Mouse (Mus musculus): ENCODE results near the gene Slc5a2.

Gene Slc5a2

GRCm38 (mm10) chr7:128251946-128252345 lies 13.5 kb upstream of the Slc5a2 start:
- DNase-seq (ENCODE audit: low read depth): no peak

- DNase-seq (ENCODE audit: low read depth): no peak
Measured at GRCm38 (mm10) chr7:128252609-128253008, 12.8 kb upstream of the Slc5a2 start.

DNA sequence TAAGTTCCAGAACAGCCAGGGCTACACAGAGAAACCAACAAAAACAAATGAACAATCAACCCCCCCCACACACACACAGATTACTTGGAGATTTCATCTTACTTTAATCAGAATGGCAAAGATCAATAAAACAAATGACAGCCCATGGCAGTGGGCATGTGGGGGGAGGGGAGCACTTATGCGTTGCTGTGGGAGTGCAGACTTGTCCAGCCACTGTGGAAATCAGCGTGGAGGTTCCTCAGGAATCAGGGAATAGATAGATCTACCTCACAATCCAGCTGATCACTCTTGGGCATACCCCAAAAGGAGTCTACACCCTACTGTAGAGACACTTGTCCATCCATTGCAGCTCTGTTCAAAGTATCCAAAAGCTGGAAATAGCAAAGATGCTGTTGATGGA lies 10.5 kb upstream of the Slc5a2 start:
- no peak for DNase-seq (ENCODE audit: low read depth)

- no peak for DNase-seq (ENCODE audit: low read depth)
Measured at GRCm38 (mm10) chr7:128255757-128256156, 9.7 kb upstream of the Slc5a2 start.

DNA sequence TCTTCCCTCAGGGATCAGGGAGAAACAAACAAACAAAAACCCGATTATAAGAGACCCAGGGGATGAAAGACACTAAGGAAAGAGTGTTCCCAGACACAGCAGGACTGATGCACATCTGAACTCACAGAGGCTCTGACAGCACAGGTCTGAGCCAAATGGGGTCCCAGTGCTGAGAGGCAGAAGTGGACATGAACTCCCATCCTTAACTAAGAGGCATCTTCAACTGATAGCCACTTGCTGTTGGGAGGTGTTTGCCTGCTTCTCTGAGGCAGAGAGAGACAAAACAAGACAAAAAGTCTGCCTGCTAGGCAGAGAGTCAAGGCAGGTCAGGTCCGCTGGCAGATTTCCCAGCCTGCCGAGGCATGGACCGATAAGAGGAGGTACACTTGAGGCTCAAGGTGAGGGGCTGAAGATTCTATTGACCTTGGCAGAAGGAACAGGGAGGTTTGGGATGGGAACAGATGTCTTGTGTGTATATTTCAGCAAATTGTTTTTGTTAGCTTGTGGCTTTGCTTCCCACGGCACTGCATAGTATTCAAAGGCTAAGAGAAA lies 8.6 kb upstream of the Slc5a2 start:
- DNase-seq (ENCODE audit: low read depth): peak; percentile 21

DNA sequence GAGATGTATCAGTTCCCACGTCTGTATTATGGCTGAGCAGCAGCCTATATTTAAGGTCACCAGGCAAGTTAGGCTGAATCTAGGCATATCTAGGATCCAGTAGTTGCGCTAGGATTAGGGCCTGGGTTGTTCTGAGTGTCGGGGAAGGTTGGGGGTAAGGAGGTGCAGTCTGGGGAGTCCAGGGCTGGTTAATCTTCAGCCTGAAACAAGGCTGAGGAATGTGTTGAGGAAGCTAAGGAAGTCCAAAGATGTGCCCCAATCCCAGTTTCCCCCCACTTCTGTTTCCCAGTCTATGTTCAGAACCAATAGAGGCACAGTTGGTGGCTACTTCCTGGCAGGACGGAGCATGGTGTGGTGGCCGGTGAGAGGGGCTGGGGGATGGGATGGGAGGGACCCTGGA lies 599 bp downstream of the Slc5a2 start:
- DNase-seq (ENCODE audit: low read depth): no peak

GRCm38 (mm10) chr7:128267391-128267790 lies 1.9 kb downstream of the Slc5a2 start:
- DNase-seq (ENCODE audit: low read depth): no peak

DNA sequence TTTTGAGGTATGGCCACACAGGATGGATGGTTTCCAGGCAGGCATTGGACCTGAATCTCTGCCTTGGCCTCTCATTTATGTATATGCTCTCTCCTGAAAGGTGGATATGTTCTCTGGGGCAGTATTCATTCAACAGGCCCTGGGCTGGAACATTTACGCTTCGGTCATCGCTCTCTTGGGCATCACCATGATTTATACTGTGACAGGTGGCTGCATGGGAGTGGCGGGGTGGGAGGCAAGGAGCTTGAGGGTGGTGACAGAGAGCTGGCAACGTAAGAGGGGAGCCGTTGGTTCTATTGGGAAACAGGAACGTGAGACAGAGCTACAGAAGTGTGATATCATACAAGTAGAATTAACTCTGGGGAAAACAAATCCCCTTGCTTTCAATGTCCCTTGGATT lies 2.4 kb downstream of the Slc5a2 start:
- DNase-seq (ENCODE audit: low read depth): no peak

GRCm38 (mm10) chr7:128270431-128270850 lies 5.0 kb downstream of the Slc5a2 start:
- DNase-seq (ENCODE audit: low read depth): no peak

DNA sequence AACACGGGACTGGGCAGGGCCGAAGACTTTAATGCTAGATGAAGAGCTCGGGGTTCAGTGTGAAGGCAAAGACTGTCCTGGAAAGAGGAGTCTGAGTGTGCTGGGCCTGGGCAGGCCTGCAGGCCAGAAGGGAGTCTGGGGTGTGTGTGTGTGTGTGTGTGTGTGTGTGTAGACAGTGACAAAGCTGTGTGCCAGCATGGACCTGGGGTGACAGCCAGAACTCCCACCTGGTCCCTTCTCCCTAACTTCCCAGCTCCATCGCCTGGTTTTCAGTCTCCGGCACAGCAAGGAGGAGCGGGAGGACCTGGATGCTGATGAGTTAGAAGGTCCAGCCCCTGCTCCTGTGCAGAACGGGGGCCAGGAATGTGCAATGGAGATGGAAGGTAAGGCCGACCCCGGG lies 6.0 kb downstream of the Slc5a2 start:
- no peak for DNase-seq (ENCODE audit: low read depth)

DNA sequence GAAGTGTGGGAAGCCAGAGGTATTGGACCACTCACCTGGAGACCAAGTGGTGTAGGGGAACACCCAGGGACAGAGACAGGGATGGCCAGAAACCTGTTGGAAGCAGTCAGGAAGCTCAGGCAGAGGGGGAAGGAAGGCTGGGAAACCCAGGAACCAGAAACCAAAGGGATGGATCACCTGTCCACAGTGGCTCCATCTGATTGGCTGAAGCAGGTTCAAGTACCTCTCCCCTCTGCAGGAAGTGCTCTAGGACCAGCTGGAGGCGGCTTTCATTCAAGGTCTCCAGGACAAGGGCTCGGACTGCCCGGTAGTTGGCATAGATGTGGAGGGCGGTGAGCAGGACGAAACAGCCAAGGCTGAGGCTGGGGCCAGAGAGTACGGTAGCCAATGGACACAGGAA lies 10.6 kb downstream of the Slc5a2 start:
- no peak for DNase-seq (ENCODE audit: low read depth)

- DNase-seq (ENCODE audit: low read depth): no peak
Measured at GRCm38 (mm10) chr7:128279750-128280149, 14.3 kb downstream of the Slc5a2 start.

GRCm38 (mm10) chr7:128281765-128282164 lies 16.3 kb downstream of the Slc5a2 start:
- DNase-seq (ENCODE audit: low read depth): no peak

GRCm38 (mm10) chr7:128282532-128283244 lies 17.2 kb downstream of the Slc5a2 start:
- DNase-seq (ENCODE audit: low read depth): no peak

DNA sequence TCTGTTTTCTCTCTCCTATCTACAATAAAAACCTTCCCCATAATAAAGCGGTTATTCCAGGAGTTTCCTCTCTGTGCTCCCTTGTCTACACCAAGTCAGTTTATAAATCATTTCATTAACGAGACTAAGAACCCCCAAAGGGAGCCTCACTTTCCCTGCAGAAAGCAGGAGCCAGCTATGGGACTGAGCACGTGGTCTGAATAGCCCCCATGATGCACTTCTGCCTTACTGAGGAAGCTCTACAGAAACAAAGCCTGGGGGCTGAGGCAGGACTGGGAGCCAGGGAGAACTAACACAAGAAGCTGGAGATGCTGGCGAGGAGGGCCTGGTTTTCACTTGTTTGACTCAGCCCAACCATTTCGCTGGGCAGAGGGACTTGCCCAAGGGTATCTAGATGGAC lies 18.6 kb downstream of the Slc5a2 start:
- DNase-seq (ENCODE audit: low read depth): no peak

GRCm38 (mm10) chr7:128285060-128285459 lies 19.6 kb downstream of the Slc5a2 start:
- DNase-seq (ENCODE audit: low read depth): no peak

GRCm38 (mm10) chr7:128288923-128289544 lies 23.6 kb downstream of the Slc5a2 start:
- no peak for DNase-seq (ENCODE audit: low read depth)

- no peak for DNase-seq (ENCODE audit: low read depth)
Measured at GRCm38 (mm10) chr7:128294785-128295184, 29.3 kb downstream of the Slc5a2 start.

DNA sequence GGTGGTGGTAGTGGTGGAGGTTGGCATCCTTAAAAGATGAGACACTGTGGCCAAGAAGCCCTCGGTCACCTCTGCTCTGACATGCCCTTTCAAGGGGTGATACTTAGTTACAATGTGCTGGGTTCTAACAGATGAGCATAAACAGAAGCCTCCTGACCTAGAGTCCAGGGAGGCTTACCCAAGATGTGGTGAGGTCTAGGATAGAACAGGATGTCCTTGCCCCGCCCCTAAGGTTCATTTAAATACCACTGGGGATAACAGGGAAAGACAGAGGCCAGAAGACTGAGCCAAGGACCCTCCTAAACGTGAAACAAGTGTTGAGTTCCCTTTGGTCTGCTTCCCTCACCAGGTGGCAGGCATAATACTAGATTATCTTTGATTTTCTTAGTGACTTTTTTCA lies 31.1 kb downstream of the Slc5a2 start:
- DNase-seq (ENCODE audit: low read depth): no peak

- no peak for DNase-seq (ENCODE audit: low read depth)
Measured at GRCm38 (mm10) chr7:128297291-128297616, 31.8 kb downstream of the Slc5a2 start.

- DNase-seq (ENCODE audit: low read depth): no peak
Measured at GRCm38 (mm10) chr7:128297617-128298480, 32.4 kb downstream of the Slc5a2 start, which contains the start of gene BC017158. Gene BC017158 (minus strand): TSS chr7:128298170.

DNA sequence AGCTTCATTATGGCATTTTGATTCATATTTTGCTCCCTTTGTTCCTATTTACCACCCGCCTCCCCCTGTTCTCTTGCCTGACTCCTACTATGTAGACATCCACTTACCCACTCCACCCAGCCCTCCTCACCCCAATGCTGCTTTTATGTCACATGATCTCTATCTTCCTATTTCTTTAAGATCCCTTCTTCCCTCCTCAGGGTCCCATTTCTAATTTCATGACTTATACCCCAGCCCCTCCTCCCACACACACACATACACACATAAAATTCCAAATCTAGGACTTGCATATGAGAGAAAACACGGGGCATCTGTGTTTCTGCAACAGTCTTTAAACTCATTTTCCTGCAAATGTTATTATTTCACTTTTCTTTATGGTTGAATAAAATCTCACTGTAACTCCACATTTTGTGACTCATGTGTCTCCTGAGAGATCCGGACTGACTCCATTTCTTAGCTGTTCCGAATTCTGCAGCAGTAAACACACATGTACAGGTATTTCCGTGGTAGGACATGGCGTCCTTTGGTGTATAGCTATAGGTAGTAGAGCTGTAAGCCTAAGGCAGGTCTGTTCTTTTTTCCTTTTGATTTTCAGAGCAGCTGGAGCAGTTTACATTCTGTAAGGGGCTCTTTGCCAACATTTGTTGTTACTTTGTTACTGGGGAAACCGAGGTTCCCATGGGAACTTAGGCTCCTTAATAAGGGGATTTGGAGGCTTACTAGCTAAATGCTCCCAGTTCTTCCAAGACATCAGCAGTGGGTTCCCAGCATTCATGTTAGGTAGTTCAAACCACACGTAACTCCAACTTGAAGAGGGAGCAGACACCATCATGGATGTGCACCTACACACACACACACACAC lies 33.3 kb downstream of the Slc5a2 start:
- DNase-seq (ENCODE audit: low read depth): no peak
